Mouse (Mus musculus) layer of hippocampus, adult 11-12 months (tissue): Measurements from ENCODE around the gene Il1rap.

Experiments used
- DNase-seq: peaks from one replicate; pipeline ENCODE4 v3.0.0; 2022; ENCODE audit warnings: low spot score

The Il1rap gene

DNA sequence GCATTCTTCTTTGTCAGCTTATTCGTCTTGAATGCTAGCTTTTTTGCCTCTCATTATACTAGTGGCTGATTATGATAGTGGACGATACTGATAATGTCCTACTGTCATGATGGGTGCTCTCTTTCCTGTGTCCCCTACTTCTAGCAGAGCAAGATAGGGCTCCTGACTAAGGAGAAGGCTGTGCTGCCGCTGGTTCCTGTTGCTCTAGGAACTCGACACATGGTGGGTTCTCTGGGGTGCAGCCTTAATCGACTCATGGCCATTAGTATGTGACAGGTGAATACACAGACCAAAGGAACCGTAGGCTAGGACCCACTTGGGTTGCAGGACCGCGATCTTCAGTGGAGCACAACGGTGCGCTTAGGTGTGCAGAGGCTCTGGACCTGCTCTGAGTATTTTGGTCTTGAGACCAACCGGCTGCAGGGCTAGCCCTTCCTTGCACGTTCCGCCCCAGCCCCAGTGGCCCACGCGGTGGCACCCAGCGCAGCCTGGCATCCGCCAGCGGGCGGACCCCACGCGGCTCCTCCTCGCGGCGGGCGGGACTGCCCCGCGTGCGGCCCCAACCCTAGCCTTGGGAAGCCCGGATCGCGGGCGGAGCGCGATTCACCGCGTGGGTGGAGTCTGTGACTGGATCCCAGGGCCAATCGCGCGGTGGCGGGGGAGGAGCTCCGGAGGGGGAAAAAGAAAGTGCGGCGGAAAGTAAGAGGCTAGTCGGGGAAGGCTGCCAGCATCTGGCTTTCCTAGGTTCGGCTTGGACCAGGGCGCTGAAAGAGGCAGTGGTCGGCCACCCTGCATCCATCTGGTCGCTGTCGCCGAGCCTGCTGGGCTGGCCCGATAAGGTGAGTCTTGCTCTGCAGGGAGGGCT lies at the start of gene Il1rap:
Gene Il1rap, plus strand, starts transcription at position 657 of the 865 bp plus-strand sequence.
- DNase-seq: peak; percentile 95

DNA sequence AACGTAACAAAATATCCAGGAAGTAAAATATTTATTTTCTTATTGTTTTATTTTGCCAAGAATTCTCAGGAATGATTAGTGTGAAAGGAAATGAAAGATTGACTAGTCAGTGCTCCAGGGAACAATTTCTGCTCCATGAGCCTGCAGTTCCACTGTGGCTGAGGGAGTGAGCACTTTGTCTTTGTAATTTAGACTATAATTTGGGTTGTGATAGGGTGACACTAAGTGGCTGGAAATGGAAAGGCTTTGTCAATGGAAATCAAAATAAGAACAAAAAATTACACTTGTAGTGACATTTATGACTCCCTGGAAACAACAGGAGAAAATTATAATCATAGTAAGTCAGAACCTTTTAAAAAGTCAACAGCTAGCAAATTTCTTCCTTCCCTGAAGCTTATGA lies 49.2 kb upstream of the Il1rap start:
- DNase-seq: no peak

DNA sequence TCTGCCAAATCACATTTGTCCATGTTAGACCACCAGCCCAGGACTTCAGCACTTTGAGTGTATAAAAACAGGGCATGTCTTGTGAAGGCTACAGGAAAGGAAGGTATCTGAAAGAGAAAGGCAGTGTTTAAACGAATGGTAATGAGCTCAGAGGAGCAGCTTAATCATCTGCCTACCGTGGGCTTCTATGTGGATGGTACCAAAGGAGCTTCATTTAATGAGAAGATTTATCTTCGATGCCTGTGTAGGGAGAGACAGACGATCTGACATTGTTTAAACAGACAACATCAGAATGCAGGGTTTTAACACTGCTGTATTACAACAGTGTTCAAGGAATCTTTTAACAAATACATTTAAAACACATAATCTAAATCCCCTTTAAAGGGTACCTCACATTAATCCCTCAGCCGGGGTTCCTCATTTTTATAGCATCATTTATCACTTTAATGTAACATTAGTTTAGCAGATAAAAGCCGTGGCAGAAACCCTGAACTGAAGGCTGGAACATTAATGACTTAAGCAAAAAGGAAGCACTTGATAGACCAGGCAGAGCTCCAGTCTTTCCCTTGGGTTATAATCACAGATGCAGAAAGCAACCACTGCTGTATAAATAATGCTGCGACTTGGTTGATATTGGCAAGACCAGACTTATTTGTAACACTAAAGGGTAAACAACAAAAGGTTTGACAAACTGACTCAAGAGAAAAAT lies 35.2 kb upstream of the Il1rap start:
- DNase-seq: no peak

DNA sequence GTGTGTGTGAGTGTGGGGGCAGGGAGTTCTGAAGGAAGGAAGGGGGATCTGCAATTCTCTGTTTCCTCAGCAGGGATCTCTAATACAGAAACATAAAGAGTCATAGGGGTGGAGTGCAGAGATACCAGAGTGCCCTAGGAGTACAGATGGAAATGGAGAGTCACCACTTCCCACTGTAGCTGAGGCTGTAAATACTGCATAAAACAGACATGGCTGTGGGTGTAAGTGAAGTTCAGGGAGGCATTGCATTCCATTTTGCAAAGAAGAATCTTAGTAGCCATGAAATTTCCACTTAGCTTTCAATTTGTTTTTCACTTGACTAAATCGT lies 34.7 kb upstream of the Il1rap start:
- DNase-seq: no peak

DNA sequence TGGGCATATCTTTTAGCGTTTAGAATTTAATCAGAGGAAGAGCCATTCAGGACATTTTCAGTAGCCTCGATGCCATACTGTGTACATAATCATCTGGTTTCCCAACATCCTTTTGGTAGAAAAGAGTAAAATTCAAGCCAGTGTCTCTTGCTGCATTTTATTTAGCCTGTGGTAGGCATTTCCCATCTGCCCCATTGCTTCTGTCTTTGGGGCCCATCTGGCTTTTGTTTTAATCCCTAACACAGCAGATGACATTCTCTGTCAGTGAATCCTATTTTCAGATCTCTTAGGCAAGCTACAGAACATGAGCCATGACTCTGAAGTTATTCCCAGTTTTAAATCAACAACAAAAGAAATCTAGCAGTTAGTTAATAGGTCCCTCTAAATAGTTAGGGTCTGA lies 32.3 kb upstream of the Il1rap start:
- DNase-seq: peak; percentile 70

DNA sequence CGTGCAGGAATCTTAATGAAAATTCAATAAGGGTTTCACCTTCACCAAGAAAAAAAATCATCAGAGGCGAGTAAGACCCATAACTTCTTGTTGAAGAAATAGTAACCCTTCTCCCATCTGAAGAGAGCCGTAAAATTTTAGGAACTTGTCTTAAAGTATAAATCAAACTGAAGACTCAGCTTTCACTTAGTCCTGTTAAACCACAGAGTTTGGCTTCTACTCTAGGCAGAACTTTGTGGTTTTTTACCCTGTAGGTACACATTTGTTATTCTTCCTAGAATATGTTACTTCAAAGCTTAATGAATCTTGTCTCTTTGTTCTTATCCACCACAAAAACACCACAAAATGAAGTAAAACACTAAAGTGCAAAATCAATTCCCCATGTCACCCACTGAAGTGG lies 29.3 kb upstream of the Il1rap start:
- no peak for DNase-seq

DNA sequence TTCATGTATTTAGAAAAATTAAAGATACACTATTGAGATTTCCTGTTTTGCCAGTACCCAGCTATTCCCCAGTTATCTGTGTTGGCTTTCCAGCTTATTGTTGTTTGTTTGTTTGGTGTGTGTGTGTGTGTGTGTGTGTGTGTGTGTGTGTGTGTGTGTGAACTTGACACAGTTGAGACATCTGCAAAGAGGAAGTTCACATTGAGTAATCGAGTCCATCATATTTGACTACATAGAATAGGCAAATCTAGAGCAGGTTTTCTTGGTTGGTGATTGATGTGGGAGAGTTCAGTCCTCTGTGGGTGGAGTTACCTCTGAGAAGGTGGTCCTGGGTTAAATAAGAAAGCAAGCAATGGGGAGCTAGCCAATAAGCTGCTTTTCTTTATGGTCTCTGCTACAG lies 22.7 kb upstream of the Il1rap start:
- DNase-seq: no peak

DNA sequence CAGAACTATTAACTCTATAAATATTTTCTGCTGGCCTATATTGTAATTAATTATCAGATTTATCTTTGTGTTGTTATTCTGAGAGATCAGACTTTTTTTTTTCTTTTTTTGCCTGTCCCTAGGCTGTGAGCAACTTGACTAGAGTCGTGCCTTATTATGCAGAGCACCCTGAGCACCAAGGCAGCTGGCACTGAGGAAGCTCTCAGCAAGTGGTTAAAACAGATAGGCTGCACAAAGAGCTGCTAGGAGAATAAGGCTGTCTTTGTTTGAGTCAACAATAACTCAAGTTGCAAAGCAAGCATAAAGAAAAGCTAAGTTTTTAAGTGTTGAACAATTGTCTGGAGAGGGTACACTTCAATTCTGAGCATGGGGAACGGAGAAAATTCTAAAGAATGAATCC lies 19.8 kb upstream of the Il1rap start:
- DNase-seq: no peak

DNA sequence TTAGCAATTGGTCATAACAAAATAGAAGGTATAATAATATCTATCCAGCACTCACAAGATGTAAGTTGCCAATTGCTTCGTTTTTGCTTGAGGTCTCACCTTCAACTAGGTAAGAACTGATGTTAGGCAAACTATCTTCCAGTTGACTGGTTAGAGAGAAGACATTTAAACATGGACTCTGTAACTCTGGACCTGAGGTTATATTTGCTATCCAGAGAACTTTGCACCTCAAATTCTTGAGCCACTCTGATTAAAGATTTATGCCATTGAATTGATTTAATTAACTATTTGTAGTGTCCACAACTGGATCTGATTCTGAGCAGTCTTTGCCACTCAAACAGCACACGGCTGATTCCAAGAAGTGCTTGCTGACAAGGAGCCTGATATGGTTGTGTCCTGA lies 18.7 kb upstream of the Il1rap start:
- DNase-seq: no peak

DNA sequence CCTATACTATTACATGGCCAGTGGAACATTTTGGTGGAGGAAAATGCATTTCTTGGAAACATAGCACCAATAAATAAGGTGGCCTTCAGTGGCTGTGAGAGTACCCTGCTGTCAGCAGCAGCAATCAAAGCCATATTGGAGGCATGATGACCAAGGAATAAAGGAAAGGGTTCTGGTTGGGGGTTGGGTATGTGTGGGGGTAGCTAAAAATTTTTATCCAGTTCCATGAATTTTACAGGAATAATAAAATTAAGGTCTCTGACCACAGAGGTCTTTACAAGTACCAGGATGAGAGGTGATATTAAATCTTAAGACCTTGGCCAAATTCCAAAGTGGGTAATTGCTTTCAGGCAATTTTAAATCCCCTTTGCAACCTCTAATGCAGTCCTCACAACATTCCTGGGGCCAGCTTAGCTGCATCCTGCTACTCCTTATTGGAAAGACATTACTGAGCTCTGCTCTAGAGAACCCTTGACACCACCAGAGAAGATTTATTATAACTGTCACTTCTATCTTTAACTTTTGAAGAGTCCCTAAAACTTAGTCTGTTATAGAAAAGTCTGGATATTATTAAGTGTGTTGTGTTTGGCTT lies 12.0 kb upstream of the Il1rap start:
- DNase-seq: no peak

DNA sequence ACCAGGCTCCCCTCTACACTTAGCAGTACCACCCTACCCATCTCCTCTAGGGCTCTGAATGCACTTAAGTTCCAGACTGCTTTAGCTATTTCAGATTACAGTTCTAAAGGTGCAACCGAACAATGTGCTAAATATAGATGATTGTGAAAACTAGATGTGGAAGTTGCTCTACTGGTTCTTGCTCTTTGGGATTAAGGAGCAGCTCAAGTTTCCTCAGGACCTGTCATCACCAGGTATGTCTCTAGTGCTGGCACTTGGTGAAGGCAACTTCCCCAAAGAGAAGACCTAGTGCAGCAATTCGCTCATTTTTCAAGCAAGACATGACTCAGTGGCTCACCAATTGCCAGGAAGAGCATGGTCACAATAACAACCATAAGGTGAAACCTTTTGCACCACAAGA lies 9.7 kb upstream of the Il1rap start:
- DNase-seq: no peak

DNA sequence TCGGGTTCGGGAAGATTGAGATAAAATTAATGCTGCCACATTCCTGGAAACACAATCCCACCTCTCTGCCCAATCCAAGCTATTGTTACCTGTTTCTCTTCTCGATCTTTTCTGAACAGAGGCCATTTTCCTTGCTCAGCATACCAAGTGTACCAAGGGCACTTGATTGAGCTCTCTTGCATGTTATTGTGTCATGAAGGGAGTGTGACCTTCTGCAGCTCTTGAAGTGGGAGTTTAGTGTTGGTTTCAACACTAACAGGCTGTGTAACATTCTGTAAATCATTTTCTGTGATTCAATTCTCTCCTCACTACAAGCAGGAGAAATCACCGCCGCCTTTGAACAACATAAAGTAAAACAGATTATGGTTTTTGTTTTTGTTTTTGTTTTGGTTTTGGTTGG lies 7.3 kb upstream of the Il1rap start:
- no peak for DNase-seq

DNA sequence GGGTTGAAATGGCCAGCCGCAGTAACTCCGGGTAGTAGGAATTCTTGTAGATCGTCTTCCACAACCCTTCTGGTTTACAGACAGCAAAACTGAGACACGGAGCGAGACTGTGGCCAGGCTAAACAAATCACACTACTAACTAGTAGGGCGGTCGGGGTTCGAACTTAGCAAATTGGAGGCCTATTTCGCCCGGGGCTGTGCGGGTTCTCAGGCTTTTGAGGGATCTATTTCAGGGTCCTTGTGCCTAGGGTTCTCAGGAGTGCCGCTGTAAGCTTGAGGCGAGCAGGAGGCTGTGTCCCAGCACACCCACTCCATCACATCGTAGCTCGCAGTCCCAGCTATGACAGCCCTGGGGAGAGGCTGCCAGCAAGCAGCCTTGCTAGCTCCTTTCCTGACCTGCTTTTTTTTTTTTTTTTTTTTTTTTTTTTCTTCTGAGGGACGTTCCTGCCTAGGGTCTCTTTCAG lies 441 bp downstream of the Il1rap start:
- DNase-seq: no peak

DNA sequence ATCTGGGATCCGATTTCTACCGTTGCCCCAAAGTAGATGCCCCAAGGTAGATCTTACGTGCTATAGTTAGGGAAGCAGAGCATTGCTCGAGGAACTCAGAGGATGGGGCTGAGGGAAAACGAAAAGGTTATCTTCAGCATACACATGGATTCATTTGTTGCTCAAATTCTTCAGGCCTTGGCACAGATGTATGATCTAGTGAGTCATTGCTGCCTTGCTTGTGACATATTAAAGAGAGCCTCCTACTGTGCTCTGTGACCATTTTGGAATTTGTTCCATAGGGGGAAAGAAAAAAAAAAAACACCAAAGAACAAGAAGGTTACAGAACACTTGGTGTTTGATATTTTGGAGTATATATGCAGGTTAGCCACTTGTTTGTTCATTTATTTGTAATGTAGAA lies 4.3 kb downstream of the Il1rap start:
- no peak for DNase-seq

DNA sequence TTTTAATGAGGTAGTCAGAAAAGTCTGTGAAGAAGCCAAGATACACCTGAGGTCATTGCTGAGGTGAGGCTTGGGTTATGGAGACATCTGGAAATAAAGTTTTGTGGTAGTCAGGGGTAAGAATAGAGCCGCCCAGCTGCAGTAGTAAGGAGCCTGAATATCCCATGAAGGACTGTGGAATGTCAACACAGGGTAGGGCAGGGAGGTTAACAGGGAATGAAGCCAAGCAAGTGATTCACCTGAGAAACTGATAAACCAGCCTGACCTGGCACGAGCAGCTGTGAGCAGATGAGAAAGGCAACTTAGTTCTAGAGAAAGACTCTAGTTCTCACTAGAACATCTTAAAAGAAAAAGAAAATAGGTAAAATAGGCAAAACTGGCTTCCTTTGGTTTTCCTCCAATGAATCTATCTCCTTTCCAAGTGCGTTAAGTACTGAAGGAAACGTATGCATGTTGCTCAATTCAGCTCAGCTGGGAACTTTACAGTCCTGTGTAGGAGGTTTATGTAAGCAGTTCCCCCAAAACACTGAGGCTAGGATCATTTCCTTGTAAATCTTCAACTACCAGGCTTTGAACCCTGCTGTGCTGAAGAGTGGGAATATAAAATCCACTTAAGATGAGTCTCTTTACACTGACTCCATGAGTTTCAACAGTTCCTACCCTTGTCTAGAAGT lies 9.5 kb downstream of the Il1rap start:
- DNase-seq: no peak

DNA sequence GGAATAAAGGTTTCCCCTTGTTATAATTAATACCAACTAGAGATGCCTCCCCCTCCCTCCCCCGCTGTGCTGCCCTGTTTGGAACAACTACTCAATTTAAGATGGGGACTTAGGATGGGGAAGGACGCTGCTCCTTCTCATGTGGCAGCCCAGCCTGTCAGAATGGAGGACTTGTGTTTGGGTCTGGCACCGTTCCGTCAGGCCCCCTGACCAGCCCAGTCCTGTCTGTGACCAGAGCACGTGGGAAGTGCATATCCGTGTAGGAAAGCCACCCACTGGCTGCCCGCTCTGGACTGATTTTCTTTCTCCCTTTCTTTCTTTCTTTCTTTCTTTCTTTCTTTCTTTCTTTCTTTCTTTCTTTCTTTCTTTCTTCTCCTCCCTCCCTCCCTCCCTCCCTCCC lies 14.9 kb downstream of the Il1rap start:
- no peak for DNase-seq

DNA sequence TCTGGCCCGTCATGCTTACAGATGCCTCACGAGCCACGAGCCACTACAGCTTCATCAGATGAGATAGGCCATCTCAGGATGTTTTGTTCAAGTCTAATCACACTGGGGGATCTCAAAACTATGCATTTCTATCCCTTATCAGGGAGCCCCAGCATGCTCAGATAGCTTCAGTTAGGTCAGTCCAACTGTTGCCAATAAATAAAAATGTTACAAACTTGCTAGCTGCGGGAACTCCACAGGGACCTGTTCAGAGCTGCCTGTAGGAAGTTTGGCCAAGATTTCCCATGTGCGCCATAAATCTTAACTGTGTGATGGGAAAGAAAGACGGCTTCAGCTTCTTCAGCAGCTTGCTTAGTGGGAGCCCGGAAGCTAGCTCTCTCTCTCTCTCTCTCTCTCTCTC lies 15.8 kb downstream of the Il1rap start:
- no peak for DNase-seq

DNA sequence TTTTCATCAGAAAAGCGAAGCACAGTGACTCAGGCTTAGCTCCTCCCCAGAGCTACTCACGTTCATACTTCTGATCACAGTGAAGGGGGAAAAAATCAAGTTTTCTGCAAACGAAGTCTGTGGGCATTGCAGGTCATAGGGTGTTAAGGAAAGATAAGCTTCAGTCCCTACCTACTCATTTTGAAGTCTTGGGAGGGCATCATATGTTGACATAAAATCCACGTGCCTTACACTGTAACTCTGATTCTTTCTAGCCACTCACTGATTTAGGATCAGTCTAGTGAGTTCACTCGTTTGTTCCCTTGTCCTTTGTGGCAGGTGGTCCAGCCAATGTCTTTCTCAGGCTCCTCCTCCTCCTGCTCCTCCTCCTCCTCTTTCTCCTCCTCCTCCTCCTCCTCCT lies 17.1 kb downstream of the Il1rap start:
- DNase-seq: no peak

DNA sequence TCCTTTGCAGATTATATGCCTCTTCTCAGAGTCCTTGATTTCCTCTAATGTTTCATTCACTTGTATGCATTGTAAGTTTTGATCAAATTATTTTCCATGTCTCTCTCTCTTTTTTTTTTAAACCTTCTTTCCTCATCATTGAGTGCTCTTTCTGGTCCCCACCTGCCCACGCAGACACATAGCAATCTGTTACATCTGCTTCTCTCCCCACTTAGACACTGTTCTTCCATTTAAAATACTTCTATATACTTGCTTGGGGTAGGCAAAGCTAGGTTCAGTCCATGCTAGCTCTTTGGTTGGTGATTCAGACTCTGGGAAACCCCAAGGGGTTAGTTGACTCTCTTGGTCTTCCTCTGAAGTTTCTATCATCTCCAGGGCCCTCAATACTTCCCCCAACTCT lies 20.0 kb downstream of the Il1rap start:
- no peak for DNase-seq

DNA sequence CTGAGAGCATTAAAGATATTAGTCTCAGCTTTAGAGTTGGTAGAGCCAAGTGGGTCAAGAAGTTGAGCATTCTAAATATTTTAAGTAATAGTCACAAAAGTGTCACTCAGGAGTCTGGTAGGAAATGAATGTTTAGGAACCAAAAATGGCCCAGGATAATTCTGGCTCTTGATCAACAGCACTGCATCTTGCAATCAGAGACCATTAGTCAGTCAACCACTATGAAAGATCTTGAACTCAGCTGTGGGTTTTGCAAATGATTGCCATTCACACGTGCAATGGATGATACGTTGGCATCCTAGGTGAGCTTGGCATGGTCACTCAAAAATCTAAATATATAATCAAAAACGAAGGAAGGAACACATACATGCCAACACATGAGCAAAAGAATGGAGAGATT lies 23.1 kb downstream of the Il1rap start:
- DNase-seq: no peak

DNA sequence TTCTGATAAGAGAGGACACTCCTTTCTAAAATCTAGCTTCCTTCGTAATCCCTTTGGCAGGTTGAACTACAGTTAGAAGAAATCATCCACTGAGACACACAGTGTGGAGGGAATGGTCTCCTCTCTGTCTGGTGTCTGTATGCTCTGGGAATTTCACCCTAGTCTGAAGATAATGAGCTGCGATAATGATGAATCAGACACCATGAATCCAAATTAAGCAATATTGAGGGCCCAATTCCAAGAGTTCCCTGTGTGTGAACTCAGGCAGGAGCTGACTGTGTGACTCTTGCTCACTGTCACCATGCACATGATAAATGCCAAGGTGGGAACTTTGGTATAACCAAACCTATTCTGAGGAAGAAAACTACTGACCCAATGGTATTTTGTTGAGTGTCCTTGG lies 26.5 kb downstream of the Il1rap start:
- DNase-seq: no peak

DNA sequence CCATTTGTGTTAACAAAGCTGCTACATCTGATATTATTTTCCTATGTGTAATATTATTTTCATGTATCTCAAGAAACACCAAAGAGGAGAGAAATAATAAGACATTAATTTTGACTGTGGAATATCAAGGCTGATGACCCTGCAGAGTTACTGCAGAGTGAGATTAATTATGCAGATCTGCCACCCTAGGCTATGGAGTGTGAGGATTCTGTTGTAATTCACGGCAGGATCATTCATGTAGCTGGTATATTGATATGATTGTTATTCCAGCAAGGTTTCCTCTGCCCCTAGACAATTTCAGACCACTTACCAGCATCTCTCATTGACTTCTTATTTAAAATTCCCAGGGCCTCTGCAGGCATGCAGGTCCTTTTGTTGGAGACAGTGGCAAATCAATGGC lies 29.0 kb downstream of the Il1rap start:
- DNase-seq: no peak
